Mouse (Mus musculus) cerebellum, adult 8-10 months (tissue): ENCODE measurements around the gene Yy1.
"Not testable (repeated sequence)": the region's sequence is repeated elsewhere in the genome, so short reads cannot be mapped to it uniquely, and the experiment has no call there.

Experiments used
- DNase-seq: peaks from one replicate; pipeline ENCODE4 v3.0.0; 2022

The Yy1 gene

GRCm38 (mm10) chr12:108827641-108828040 is 34.9 kb downstream of the Yy1 start:
- DNase-seq, result peak; percentile 32

GRCm38 (mm10) chr12:108829636-108830035 is 36.9 kb downstream of the Yy1 start:
- no peak for DNase-seq

- DNase-seq, result no peak
Measured at GRCm38 (mm10) chr12:108830358-108830757, 37.6 kb downstream of the Yy1 start.

GRCm38 (mm10) chr12:108831966-108832643 is 39.3 kb downstream of the Yy1 start:
- peak; percentile 62 for DNase-seq

- peak; percentile 68 for DNase-seq
Measured at GRCm38 (mm10) chr12:108832851-108833250, 40.1 kb downstream of the Yy1 start.

GRCm38 (mm10) chr12:108833408-108833807 is 40.6 kb downstream of the Yy1 start:
- no peak for DNase-seq

GRCm38 (mm10) chr12:108834337-108834736 is 41.6 kb downstream of the Yy1 start:
- peak; percentile 33 for DNase-seq

- DNase-seq, result peak; percentile 52
Measured at GRCm38 (mm10) chr12:108834786-108835185, 42.0 kb downstream of the Yy1 start.

- DNase-seq, result no peak
Measured at GRCm38 (mm10) chr12:108835208-108835839, 42.6 kb downstream of the Yy1 start.

GRCm38 (mm10) chr12:108835840-108836409 is 43.2 kb downstream of the Yy1 start, which contains the start of the genes Slc25a29 and Slc25a47:
TSS of gene Slc25a29 (minus strand) at chr12:108835883.
TSS of gene Slc25a47 (plus strand) at chr12:108836046.
- DNase-seq, result peak; percentile 97

- DNase-seq, result no peak
Measured at GRCm38 (mm10) chr12:108836722-108837121, 43.9 kb downstream of the Yy1 start.

GRCm38 (mm10) chr12:108841181-108841580 is 48.4 kb downstream of the Yy1 start:
- DNase-seq, result no peak

GRCm38 (mm10) chr12:108842663-108843062 is 49.9 kb downstream of the Yy1 start:
- DNase-seq, result no peak

GRCm38 (mm10) chr12:108848033-108848432 is 55.3 kb downstream of the Yy1 start:
- not testable (repeated sequence) for DNase-seq

- no peak for DNase-seq
Measured at GRCm38 (mm10) chr12:108849488-108850022, 56.8 kb downstream of the Yy1 start.

- DNase-seq, result no peak
Measured at GRCm38 (mm10) chr12:108850129-108850528, 57.4 kb downstream of the Yy1 start.

GRCm38 (mm10) chr12:108850886-108851285 is 58.1 kb downstream of the Yy1 start:
- no peak for DNase-seq

GRCm38 (mm10) chr12:108852822-108853221 is 60.0 kb downstream of the Yy1 start:
- no peak for DNase-seq

- DNase-seq, result no peak
Measured at GRCm38 (mm10) chr12:108855081-108855480, 62.3 kb downstream of the Yy1 start.

- no peak for DNase-seq
Measured at GRCm38 (mm10) chr12:108856186-108856585, 63.4 kb downstream of the Yy1 start.

GRCm38 (mm10) chr12:108857109-108857508 is 64.3 kb downstream of the Yy1 start:
- no peak for DNase-seq

- no peak for DNase-seq
Measured at GRCm38 (mm10) chr12:108857589-108858184, 64.9 kb downstream of the Yy1 start.

GRCm38 (mm10) chr12:108858486-108858885 is 65.7 kb downstream of the Yy1 start:
- no peak for DNase-seq
